Mouse (Mus musculus) megakaryocyte progenitor cell, adult 5-6 weeks (primary cell): Measurements from ENCODE around the gene Raver2. TPM values are rescaled to one million over a fixed set of nuclear protein-coding genes. Genes with fewer than 3 reads are reported as not detected.

Source experiments
- total RNA-seq, 2 experiments: library from RNA; stranded (forward) in 1 of 2; stranded (reverse) in 1 of 2; fragments of 157-497, 149-512 nt in 1 of 2; fragments of 200-1000 nt in 1 of 2; gene quantifications; 2 replicates each; pipeline versions ENCODE4 v1.2.3 to v1.2.4; 2015 to 2017

Gene Raver2
- total RNA-seq, 2 experiments from 2014 or later: 0.15 to 0.17 TPM

Other genes with a start within 250 kb of the Raver2 start
- gene Gm10577, start 48.3 kb upstream of the Raver2 start, total RNA-seq (2015): not detected in 2 replicates
- not detected in 2 replicates for gene Gm10577, start 48.3 kb upstream of the Raver2 start, total RNA-seq (2017)
- 60.2 and 69.1 TPM in 2 replicates for gene Jak1, start 196.3 kb downstream of the Raver2 start, total RNA-seq (2015)
- gene Jak1, start 196.3 kb downstream of the Raver2 start, total RNA-seq (2017): 56.6 and 62.6 TPM in 2 replicates